Mouse (Mus musculus): Measurements from ENCODE around the gene Rab28.
A peak's percentile ranks its signal among the peaks of the same experiment; 100 is the strongest.

Gene Rab28

GRCm38 (mm10) chr5:41708051-41708630, at the start of gene Rab28:
Rab28 (minus strand) TSS chr5:41708157.
- DNase-seq (ENCODE audit: inconsistent age in 2 of 2, low spot score in 1 of 2) = peak; percentile 95 to 100

- DNase-seq (ENCODE audit: inconsistent age in 2 of 2, low spot score in 1 of 2) = no peak
Measured at GRCm38 (mm10) chr5:41757338-41757737, 49.4 kb upstream of the Rab28 start.

GRCm38 (mm10) chr5:41756396-41756795, 48.4 kb upstream of the Rab28 start:
- DNase-seq (ENCODE audit: inconsistent age in 2 of 2, low spot score in 1 of 2) = no peak

- DNase-seq (ENCODE audit: inconsistent age in 2 of 2, low spot score in 1 of 2) = no peak
Measured at GRCm38 (mm10) chr5:41755373-41755960, 47.5 kb upstream of the Rab28 start.

GRCm38 (mm10) chr5:41754836-41755235, 46.9 kb upstream of the Rab28 start:
- DNase-seq (ENCODE audit: inconsistent age in 2 of 2, low spot score in 1 of 2) = no peak

GRCm38 (mm10) chr5:41754226-41754775, 46.3 kb upstream of the Rab28 start:
- DNase-seq (ENCODE audit: inconsistent age in 2 of 2, low spot score in 1 of 2) = no peak

GRCm38 (mm10) chr5:41752721-41753120, 44.8 kb upstream of the Rab28 start:
- DNase-seq (ENCODE audit: inconsistent age in 2 of 2, low spot score in 1 of 2) = no peak

GRCm38 (mm10) chr5:41744898-41745780, 37.2 kb upstream of the Rab28 start:
- DNase-seq (ENCODE audit: inconsistent age in 2 of 2, low spot score in 1 of 2) = no peak

- DNase-seq (ENCODE audit: inconsistent age in 2 of 2, low spot score in 1 of 2) = no peak
Measured at GRCm38 (mm10) chr5:41744234-41744633, 36.3 kb upstream of the Rab28 start.

GRCm38 (mm10) chr5:41738817-41739216, 30.9 kb upstream of the Rab28 start:
- DNase-seq (ENCODE audit: inconsistent age in 2 of 2, low spot score in 1 of 2) = no peak

GRCm38 (mm10) chr5:41737039-41737438, 29.1 kb upstream of the Rab28 start:
- DNase-seq (ENCODE audit: inconsistent age in 2 of 2, low spot score in 1 of 2) = no peak

GRCm38 (mm10) chr5:41727017-41727416, 19.1 kb upstream of the Rab28 start:
- DNase-seq (ENCODE audit: inconsistent age in 2 of 2, low spot score in 1 of 2) = no peak

GRCm38 (mm10) chr5:41725573-41725972, 17.6 kb upstream of the Rab28 start:
- no peak for DNase-seq (ENCODE audit: inconsistent age in 2 of 2, low spot score in 1 of 2)

GRCm38 (mm10) chr5:41707115-41708015, 592 bp downstream of the Rab28 start:
- DNase-seq (ENCODE audit: inconsistent age in 2 of 2, low spot score in 1 of 2) = peak in 1 of 2 experiments; percentile 47

- no peak for DNase-seq (ENCODE audit: inconsistent age in 2 of 2, low spot score in 1 of 2)
Measured at GRCm38 (mm10) chr5:41706777-41707114, 1.2 kb downstream of the Rab28 start.

GRCm38 (mm10) chr5:41701085-41701484, 6.9 kb downstream of the Rab28 start:
- peak in 1 of 2 experiments; percentile 31 for DNase-seq (ENCODE audit: inconsistent age in 2 of 2, low spot score in 1 of 2)

- no peak for DNase-seq (ENCODE audit: inconsistent age in 2 of 2, low spot score in 1 of 2)
Measured at GRCm38 (mm10) chr5:41697958-41698357, 10.0 kb downstream of the Rab28 start.

GRCm38 (mm10) chr5:41685016-41685415, 22.9 kb downstream of the Rab28 start:
- DNase-seq (ENCODE audit: inconsistent age in 2 of 2, low spot score in 1 of 2) = no peak

- DNase-seq (ENCODE audit: inconsistent age in 2 of 2, low spot score in 1 of 2) = no peak
Measured at GRCm38 (mm10) chr5:41683976-41684375, 24.0 kb downstream of the Rab28 start.

GRCm38 (mm10) chr5:41666012-41666411, 41.9 kb downstream of the Rab28 start:
- DNase-seq (ENCODE audit: inconsistent age in 2 of 2, low spot score in 1 of 2) = no peak

- DNase-seq (ENCODE audit: inconsistent age in 2 of 2, low spot score in 1 of 2) = no peak
Measured at GRCm38 (mm10) chr5:41636793-41637192, 71.2 kb downstream of the Rab28 start.
